Mouse (Mus musculus): ENCODE results near the gene Masp2.

DNA sequence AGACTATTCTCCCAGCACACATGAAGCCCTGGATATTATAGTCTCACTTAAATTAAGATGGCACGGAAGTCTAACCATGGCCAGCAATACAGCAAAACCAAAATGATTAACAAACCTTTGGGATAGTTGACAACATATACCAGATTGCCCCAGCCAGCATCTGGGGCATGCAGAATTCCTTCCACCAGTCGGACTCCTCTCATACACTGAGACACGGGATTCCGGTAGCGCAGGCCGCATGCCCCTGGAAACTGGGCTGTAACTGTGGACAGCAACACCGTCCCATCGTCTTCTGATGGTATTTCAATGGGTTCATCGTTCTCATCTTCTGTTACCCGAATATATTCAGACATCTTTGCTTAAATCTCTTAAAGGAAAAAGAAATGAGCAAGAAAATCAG, 22.7 kb downstream of the Masp2 start:
- no peak for TF ChIP-seq CTCF (IDR thresholded peaks at IDR 0.05; ENCODE audit: low read depth)
- no peak for TF ChIP-seq EP300 (IDR thresholded peaks at IDR 0.05; ENCODE audit: low read depth)
